Mouse (Mus musculus) small intestine, adult 2 months (tissue): ENCODE data around the gene Recql5. TPM values are rescaled to one million over a fixed set of nuclear protein-coding genes. Genes with fewer than 3 reads are reported as not detected.

ENCODE experiments used
- H3K27ac ChIP-seq: fragments of 200-500 bp; 2 replicates; pipeline ENCODE4 v1.5.1; 2012; ENCODE audit warnings: low read depth, low read length, control low read depth, inconsistent platforms; ENCODE audit not compliant: insufficient read depth
- H3K27me3 ChIP-seq: fragments of 200-500 bp; 2 replicates; pipeline ENCODE4 v1.6.1; 2012; ENCODE audit warnings: mild to moderate bottlenecking, moderate library complexity, low read length, inconsistent platforms; ENCODE audit not compliant: control insufficient read depth, insufficient read depth
- H3K36me3 ChIP-seq: fragments of 200-500 bp; 2 replicates; pipeline ENCODE4 v1.6.1; 2012; ENCODE audit warnings: mild to moderate bottlenecking, low read length, control low read depth, inconsistent platforms; ENCODE audit not compliant: control insufficient read depth, insufficient read depth
- H3K4me1 ChIP-seq: fragments of 200-500 bp; 2 replicates; pipeline ENCODE4 v1.6.1; 2012; ENCODE audit warnings: low read length, inconsistent platforms, mixed read lengths; ENCODE audit not compliant: control insufficient read depth, insufficient read depth, insufficient read length
- H3K4me3 ChIP-seq: fragments of 200-500 bp; 2 replicates; pipeline ENCODE4 v1.5.1; 2012; ENCODE audit warnings: low read depth, mild to moderate bottlenecking, control low read depth, inconsistent platforms, low read length, moderate library complexity
- CTCF ChIP-seq: fragments of 200-500 bp; IDR thresholded peaks from 2 replicates; pipeline ENCODE4 v1.5.1; 2012; ENCODE audit warnings: low read depth, mild to moderate bottlenecking, control low read depth, inconsistent platforms, low read length, moderate library complexity, mixed read lengths; ENCODE audit not compliant: insufficient replicate concordance, insufficient read length; ENCODE audit errors: extremely low read depth
- POLR2A ChIP-seq: fragments of 200-500 bp; IDR thresholded peaks from 2 replicates; pipeline ENCODE4 v1.6.1; 2012; ENCODE audit warnings: low read depth, mild to moderate bottlenecking, control low read depth, inconsistent platforms, low read length, moderate library complexity
- WGBS: fragments of 180-500 bp; shearing (Covaris S2); methylation state at CpG from one replicate; pipeline ENCODE4 v1.1.7; 2018; 5-methylcytosine and 5-hydroxymethylcytosine counted together
- polyA plus RNA-seq: library from polyadenylated mRNA; depleted of rRNA; stranded (reverse); fragments of >200 nt; gene quantifications from 2 replicates; pipeline ENCODE4 v1.2.3, GENCODE M21; 2012

Gene Recql5
- polyA plus RNA-seq, 1 experiment: 9.2 TPM

DNA sequence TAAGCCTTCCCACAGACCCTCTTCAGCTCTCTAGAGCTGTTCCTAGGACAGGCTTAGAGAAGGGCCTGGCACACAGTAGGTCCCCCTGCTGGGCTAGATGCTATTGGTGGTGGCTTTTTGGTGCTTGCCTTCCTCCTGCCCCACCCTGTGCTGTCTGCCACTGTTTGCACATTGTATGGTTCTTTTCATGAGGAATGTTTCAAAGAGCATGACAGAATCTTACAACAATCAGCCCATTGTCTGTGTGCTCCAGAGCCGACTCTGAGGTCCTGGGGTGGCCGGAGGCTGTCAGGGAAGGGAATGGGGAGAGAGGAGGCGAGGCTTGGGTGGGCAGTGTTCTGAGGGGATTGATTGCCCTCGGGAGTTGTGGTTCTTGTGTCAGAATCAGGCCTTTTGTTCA lies 23.2 kb upstream of the Recql5 start:
- H3K4me1 ChIP-seq: peaks cover 29% of the 10 kb centered on the region
- H3K27me3 ChIP-seq: no peaks in the 10 kb centered on the region
- peak overlapping the region; percentile 46 for H3K27ac ChIP-seq
- 38% methylated on average over 4 of the region's 4 CpGs for WGBS
- H3K36me3 ChIP-seq: peaks cover 31% of the 10 kb centered on the region
- TF ChIP-seq CTCF (no peak), POLR2A (no peak)
- H3K4me3 ChIP-seq: no peak overlapping the region

DNA sequence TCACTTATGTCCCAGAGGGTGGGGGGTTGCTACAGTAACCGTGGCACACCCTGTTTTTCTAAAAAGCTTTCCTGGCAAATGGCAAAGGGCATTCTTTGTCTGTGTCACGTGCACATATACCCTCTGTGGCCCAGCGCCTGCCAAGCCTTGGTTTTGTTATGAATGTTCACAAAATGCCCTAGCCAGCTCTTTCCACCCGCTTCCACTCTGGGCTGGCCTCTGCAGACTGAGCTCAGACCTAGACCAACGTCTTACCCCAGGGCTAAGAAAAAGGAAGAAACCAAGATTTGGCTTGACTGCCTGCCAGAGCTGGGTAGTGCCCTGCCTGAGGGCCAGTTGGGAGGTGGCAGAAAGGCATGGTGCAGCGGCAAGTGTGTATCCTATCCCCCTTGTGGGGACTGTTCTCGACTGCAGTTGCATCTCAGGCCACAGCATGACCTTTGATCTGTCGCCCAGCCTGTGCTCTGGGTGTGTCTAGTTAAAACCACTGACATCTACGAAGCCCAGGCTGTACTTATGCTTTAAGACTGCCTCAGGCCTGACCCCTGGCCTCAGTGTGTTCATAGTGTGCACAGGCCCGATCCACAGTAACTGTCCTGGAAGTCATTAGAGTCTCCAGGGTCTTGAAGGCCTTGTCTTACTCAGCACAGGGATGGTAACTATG lies 22.1 kb upstream of the Recql5 start:
- H3K4me1 ChIP-seq: peaks cover 29% of the 10 kb centered on the region
- H3K4me3 ChIP-seq: no peak overlapping the region; the same call in 1 of the 2 replicates
- no peaks in the 10 kb centered on the region for H3K27me3 ChIP-seq
- WGBS: 19% methylated on average over 10 of the region's 10 CpGs
- no peak for TF ChIP-seq POLR2A
- peak; percentile 26; the same call in 1 of the 2 replicates for TF ChIP-seq CTCF
- peak overlapping the region; percentile 99 for H3K27ac ChIP-seq
- H3K36me3 ChIP-seq: peaks cover 28% of the 10 kb centered on the region

DNA sequence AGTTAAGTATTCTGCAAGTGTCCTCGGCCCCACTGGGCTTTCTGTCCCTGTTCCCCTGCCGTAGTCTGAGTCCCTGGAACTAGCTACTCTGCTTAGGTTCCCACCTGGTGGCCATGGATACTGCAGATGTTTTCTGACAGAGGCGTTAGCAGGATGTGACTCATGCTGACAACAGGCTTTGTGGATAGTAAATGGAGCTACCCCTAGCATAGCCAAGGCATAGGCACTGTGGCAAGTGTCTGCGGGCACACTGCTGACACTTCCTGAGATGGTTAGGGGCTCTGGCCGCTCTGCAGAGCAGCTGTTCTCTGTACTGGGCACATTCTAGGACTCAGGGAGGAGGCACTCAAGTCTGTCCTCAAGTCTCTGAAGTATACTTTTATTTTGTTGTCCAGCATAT lies 21.4 kb upstream of the Recql5 start:
- Histone ChIP-seq H3K4me1 (peaks cover 29% of the 10 kb centered on the region), H3K4me3 (no peak overlapping the region), H3K36me3 (peaks cover 30% of the 10 kb centered on the region), H3K27me3 (no peaks in the 10 kb centered on the region), H3K27ac (peak overlapping the region; percentile 99)
- whole genome bisulfite sequencing: 32% methylated on average over 5 of the region's 5 CpGs
- peak; percentile 32; the same call in 1 of the 2 replicates for TF ChIP-seq CTCF
- TF ChIP-seq POLR2A: no peak; the same call in 1 of the 2 replicates

DNA sequence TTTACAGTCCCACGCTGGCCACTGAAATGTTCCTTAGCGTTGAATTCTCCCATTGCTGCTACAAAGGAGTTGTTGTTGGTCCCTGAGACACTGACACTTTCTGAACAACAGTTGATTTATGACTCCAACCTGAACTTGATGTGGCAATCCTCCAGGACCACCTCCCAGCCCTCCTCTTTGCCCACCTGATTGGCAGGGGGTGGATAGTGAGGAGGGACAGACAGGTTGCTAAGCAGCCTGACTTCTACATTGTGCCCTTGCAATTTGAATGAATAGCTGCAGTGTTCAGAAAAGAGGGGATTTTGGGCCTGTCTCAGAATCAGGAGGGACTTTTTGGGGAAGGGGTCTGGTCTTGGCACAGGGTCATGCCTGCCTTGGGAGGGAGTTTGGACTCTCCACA lies 17.4 kb upstream of the Recql5 start:
- peaks cover 38% of the 10 kb centered on the region for H3K36me3 ChIP-seq
- no peak overlapping the region for H3K4me3 ChIP-seq
- H3K27me3 ChIP-seq: no peaks in the 10 kb centered on the region
- H3K4me1 ChIP-seq: peaks cover 14% of the 10 kb centered on the region
- 81% methylated on average over 2 of the region's 2 CpGs for WGBS
- H3K27ac ChIP-seq: no peak overlapping the region
- no peak for TF ChIP-seq CTCF

DNA sequence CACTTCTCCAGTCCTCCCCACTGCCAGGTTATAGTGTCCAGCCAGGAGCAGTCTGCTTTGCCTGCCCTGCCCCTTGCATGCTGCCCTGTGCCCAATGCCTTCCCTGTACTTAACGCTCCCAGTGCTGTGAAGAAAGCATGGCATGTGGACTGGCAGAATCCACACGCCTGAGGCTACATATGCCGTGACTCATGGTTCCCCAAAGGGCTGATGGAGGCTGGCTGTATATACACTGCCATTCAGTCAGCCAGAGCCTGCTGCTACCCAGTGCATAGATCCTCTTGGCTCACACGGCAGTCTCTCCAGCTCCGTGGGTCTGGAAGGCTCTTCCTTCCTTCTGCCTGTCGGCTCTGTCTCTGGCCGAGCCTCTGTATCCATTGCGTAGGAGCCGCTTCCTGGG lies 15.0 kb upstream of the Recql5 start:
- Histone ChIP-seq H3K4me3 (no peak overlapping the region), H3K27me3 (no peaks in the 10 kb centered on the region), H3K4me1 (no peaks in the 10 kb centered on the region), H3K27ac (no peak overlapping the region), H3K36me3 (peaks cover 43% of the 10 kb centered on the region)
- TF ChIP-seq CTCF (no peak), POLR2A (no peak)
- 94% methylated on average over 9 of the region's 9 CpGs for WGBS

DNA sequence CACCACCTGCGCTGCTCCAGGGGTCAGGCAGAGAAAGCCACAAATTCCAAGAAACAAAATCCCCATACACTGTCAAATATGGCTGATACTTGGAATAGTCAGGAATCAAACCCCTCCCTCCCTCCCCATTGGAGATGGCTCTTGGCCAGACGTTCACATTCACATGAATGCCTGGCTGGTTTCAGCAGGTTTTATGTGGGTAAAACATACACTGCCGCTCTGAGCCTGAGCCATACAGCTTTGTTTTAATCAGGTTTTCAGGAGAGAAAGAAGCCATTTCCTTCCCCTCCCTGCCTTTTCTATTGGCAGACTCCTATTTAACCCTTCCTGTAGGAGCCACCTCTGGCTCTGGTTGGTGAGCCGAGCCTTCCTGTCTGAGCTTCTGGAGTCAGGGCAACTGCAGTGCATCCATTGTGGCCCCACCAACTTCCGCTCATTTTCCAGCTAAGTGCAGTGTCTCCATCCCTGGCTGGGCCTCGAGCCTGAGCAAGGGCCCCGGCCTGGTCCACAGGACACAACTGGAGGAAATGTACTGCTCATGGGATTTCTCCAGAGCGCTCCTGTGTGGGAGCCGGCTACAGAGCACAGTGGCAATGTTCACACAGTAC lies 13.0 kb upstream of the Recql5 start:
- H3K27ac ChIP-seq: no peak overlapping the region
- peaks cover 41% of the 10 kb centered on the region for H3K36me3 ChIP-seq
- WGBS: 78% methylated on average over 9 of the region's 9 CpGs
- H3K27me3 ChIP-seq: no peaks in the 10 kb centered on the region
- no peaks in the 10 kb centered on the region for H3K4me1 ChIP-seq
- no peak overlapping the region for H3K4me3 ChIP-seq
- TF ChIP-seq POLR2A: no peak
- no peak for TF ChIP-seq CTCF

DNA sequence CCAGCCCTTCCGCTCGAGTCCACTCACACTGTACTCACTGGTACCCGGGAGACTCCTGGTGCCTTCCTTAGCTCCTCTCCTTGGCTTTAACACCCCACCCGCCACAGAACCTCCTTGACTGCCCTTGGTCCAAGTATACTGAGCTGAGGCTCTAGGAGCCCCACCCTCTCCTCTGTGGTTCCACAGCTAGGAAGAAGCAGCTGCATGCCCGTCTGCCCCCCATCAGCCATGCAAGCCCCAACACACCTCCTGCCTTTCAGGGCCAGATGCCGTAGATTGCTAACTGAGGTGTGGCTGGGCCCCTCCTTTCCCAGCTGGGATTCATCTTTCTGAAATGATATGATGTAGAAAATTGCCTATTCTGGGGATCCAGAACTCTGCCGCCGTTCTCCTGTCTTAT lies 12.0 kb upstream of the Recql5 start:
- WGBS: 86% methylated on average over 8 of the region's 8 CpGs
- H3K4me1 ChIP-seq: no peaks in the 10 kb centered on the region
- no peak for TF ChIP-seq CTCF
- TF ChIP-seq POLR2A: no peak
- H3K4me3 ChIP-seq: no peak overlapping the region
- no peaks in the 10 kb centered on the region for H3K27me3 ChIP-seq
- H3K27ac ChIP-seq: no peak overlapping the region
- H3K36me3 ChIP-seq: peaks cover 40% of the 10 kb centered on the region
